Mouse (Mus musculus) C2C12 (cell line): ENCODE data around the gene Bend4.

Source experiments
- CEBPB ChIP-seq: IDR thresholded peaks from one replicate; pipeline ENCODE4 v1.6.1; 2011; ENCODE audit warnings: low read depth, mild to moderate bottlenecking, control low read depth, moderate library complexity
- CTCF ChIP-seq: IDR thresholded peaks from one replicate; pipeline ENCODE4 v1.5.1; 2011; ENCODE audit not compliant: control insufficient read depth, insufficient read depth, insufficient read length
- FOSL1 ChIP-seq: IDR thresholded peaks from one replicate; pipeline ENCODE4 v1.8.0; 2011; ENCODE audit warnings: mild to moderate bottlenecking, low read length; ENCODE audit not compliant: poor library complexity, insufficient read depth, severe bottlenecking
- MAX ChIP-seq: IDR thresholded peaks from one replicate; pipeline ENCODE4 v1.6.1; 2011; ENCODE audit warnings: mild to moderate bottlenecking, control low read depth
- MYOD1 ChIP-seq: IDR thresholded peaks from one replicate; pipeline ENCODE4 v1.6.1; 2011; ENCODE audit warnings: low read depth; ENCODE audit not compliant: control insufficient read depth, insufficient read length
- MYOG ChIP-seq: IDR thresholded peaks from one replicate; pipeline ENCODE4 v1.6.1; 2011; ENCODE audit not compliant: control insufficient read depth, insufficient read length; ENCODE audit errors: extremely low read depth
- USF1 ChIP-seq: IDR thresholded peaks from one replicate; pipeline ENCODE4 v1.6.1; 2011; ENCODE audit warnings: low read depth, mild to moderate bottlenecking, control low read depth, moderate library complexity

DNA sequence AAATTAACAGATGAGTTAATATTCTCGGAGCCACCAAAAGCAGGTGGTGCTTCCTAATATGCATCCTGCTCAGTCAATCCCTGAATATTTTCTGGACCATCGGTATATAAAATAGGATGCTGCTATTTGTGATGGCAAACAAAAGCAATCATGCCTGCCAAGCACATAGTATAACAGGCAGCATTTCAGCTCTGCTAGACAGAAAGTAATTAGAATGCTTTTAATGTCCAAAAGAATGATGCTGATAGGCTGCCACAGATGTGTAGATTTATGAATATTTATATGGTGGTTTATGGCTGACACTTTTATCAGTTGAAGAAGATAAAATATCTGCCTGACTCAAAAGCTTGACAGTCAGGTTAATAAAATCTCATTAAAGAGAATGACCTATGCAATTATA lies 4.1 kb downstream of the Bend4 start:
- TF ChIP-seq FOSL1 (no peak), CTCF (no peak), MYOD1 (no peak), USF1 (no peak), CEBPB (no peak), MAX (no peak), MYOG (no peak)
